ENCODE assay signal across 19 mouse cellular contexts in genomic region chr17:27934136-27934910, GRCm38 (mm10). TPM values are rescaled to one million over a fixed set of nuclear protein-coding genes. Genes with fewer than 3 reads are reported as not detected.
A peak's percentile ranks its signal among the peaks of the same experiment; 100 is the strongest.
DNase-seq lines count a peak whose midpoint lies in the region; ATAC-seq and TF ChIP-seq lines count a peak whose summit lies in the region.
"Had no signal": no experiment of that assay in that cellular context is flagged by ENCODE, and none has a peak within 500 bp of the region (broad histone marks: within the 10 kb centered on the region; RNA-seq: fewer than 3 reads in every experiment).

No protein-coding gene starts in this region.

- DNase-seq in kidney, adult 18-20 months = no peak
- DNase-seq in 3T3-L1 (ENCODE audit: low read depth, low spot score) = peak; percentile 25
- DNase-seq in limb, embryonic 14.5 days (ENCODE audit: low spot score) = no peak
- no peak for DNase-seq in cerebellum, adult 11 months
- DNase-seq: adrenal gland, postnatal 10 days; cerebellum, postnatal 10 days; gastrocnemius, postnatal 25 days; kidney, adult 9 months; liver; retina, postnatal 1 day; spleen, adult 18-20 months; thymus, adult 18-20 months had no signal

- TF ChIP-seq POLR2A in bone marrow, adult 2 months (IDR thresholded peaks at IDR 0.05; ENCODE audit: borderline replicate concordance, control insufficient read depth, low read depth, low read length) = no peak
- TF ChIP-seq POLR2A in limb, embryonic 14.5 days (IDR thresholded peaks at IDR 0.05; ENCODE audit: borderline replicate concordance, extremely low read depth, insufficient read depth, insufficient read length) = no peak

- WGBS in kidney, embryonic 15.5 days = 82% methylated on average over 10 of the region's 10 CpGs
- WGBS in bone marrow, adult 2 months = 88% methylated on average over 10 of the region's 10 CpGs
- WGBS in limb, embryonic 14.5 days = 81% methylated on average over 10 of the region's 10 CpGs
- WGBS in midbrain, embryonic 13.5 days = 94% methylated on average over 10 of the region's 10 CpGs

- no peak overlapping the region for H3K4me3 ChIP-seq in kidney, embryonic 15.5 days (replicated peaks)
- H3K4me3 ChIP-seq in bone marrow, adult 2 months (replicated peaks; ENCODE audit: control insufficient read depth, low read depth, low read length) = no peak overlapping the region
- H3K4me3 ChIP-seq in limb, embryonic 14.5 days (replicated peaks; ENCODE audit: low read length) = no peak overlapping the region
- no peak overlapping the region for H3K4me3 ChIP-seq in midbrain, embryonic 13.5 days (replicated peaks)
- H3K4me3 ChIP-seq: left cerebral cortex, adult 2 months; midbrain, embryonic 12.5 days; myocyte had no signal

- no peak overlapping the region for H3K9ac ChIP-seq in kidney, embryonic 15.5 days
- H3K9ac ChIP-seq in limb, embryonic 14.5 days (ENCODE audit: low read depth, low read length, severe bottlenecking) = no peak overlapping the region
- no peak overlapping the region for H3K9ac ChIP-seq in midbrain, embryonic 13.5 days (replicated peaks)
- H3K9ac ChIP-seq: midbrain, embryonic 12.5 days had no signal

- no peak overlapping the region for H3K4me2 ChIP-seq in kidney, embryonic 15.5 days
- no peak overlapping the region for H3K4me2 ChIP-seq in limb, embryonic 14.5 days (replicated peaks; ENCODE audit: low read depth, low read length, severe bottlenecking)
- H3K4me2 ChIP-seq in midbrain, embryonic 13.5 days (replicated peaks) = no peak overlapping the region
- H3K4me2 ChIP-seq: midbrain, embryonic 12.5 days had no signal

- no peak for TF ChIP-seq CTCF in bone marrow, adult 2 months (IDR thresholded peaks at IDR 0.05; ENCODE audit: control insufficient read depth, insufficient read depth, low read length)

- H3K27ac ChIP-seq in kidney, embryonic 15.5 days = peak overlapping the region; percentile 20; the same call in 1 of the 2 replicates
- H3K27ac ChIP-seq in bone marrow, adult 2 months (ENCODE audit: control insufficient read depth, insufficient read depth, low read depth, low read length, poor library complexity) = peak overlapping the region; percentile 54
- H3K27ac ChIP-seq in limb, embryonic 14.5 days (replicated peaks; ENCODE audit: low read depth, low read length) = 0 out of 2 replicates have a peak overlapping the region, but pooled peaks have one; percentile 3
- H3K27ac ChIP-seq in midbrain, embryonic 13.5 days = no peak overlapping the region
- H3K27ac ChIP-seq: left cerebral cortex, adult 2 months; midbrain, embryonic 12.5 days had no signal

- peaks cover 46% of the 10 kb centered on the region for H3K4me1 ChIP-seq in kidney, embryonic 15.5 days
- peaks cover 11% of the 10 kb centered on the region for H3K4me1 ChIP-seq in bone marrow, adult 2 months (ENCODE audit: control insufficient read depth, insufficient read depth, low read length)
- peaks cover 28% of the 10 kb centered on the region for H3K4me1 ChIP-seq in limb, embryonic 14.5 days (ENCODE audit: control insufficient read depth, insufficient read depth, low read length)
- 0 out of 2 replicates have a peak, but pooled peaks cover 6% of the 10 kb centered on the region for H3K4me1 ChIP-seq in midbrain, embryonic 13.5 days (replicated peaks)
- H3K4me1 ChIP-seq: midbrain, embryonic 12.5 days had no signal

- H3K9me3 ChIP-seq in kidney, embryonic 15.5 days (replicated peaks) = no peaks in the 10 kb centered on the region
- no peaks in the 10 kb centered on the region for H3K9me3 ChIP-seq in limb, embryonic 14.5 days (ENCODE audit: control insufficient read depth, low read length)
- H3K9me3 ChIP-seq in midbrain, embryonic 13.5 days = no peaks in the 10 kb centered on the region
- H3K9me3 ChIP-seq: G1E; midbrain, embryonic 12.5 days had no signal

- no peaks in the 10 kb centered on the region for H3K36me3 ChIP-seq in kidney, embryonic 15.5 days
- no peaks in the 10 kb centered on the region for H3K36me3 ChIP-seq in limb, embryonic 14.5 days (ENCODE audit: control insufficient read depth, insufficient read depth, low read length)
- no peaks in the 10 kb centered on the region for H3K36me3 ChIP-seq in midbrain, embryonic 13.5 days
- H3K36me3 ChIP-seq: midbrain, embryonic 12.5 days had no signal

- no peaks in the 10 kb centered on the region for H3K27me3 ChIP-seq in kidney, embryonic 15.5 days
- H3K27me3 ChIP-seq in limb, embryonic 14.5 days (ENCODE audit: control insufficient read depth, insufficient read depth, low read length) = no peaks in the 10 kb centered on the region
- H3K27me3 ChIP-seq in midbrain, embryonic 13.5 days = no peaks in the 10 kb centered on the region
- H3K27me3 ChIP-seq: midbrain, embryonic 12.5 days had no signal

- ATAC-seq in kidney, embryonic 15.5 days (replicated peaks; ENCODE audit: low FRiP score) = no peak
- ATAC-seq in limb, embryonic 14.5 days (ENCODE audit: low FRiP score, low read depth) = no peak
- ATAC-seq in midbrain, embryonic 13.5 days = no peak

RNA-seq across cellular contexts. Expression of gene Taf11, which starts 24.7 kb away (rescaled TPM):
- 65.1 and 75.7 TPM in 2 replicates for polyA plus RNA-seq in kidney, embryonic 15.5 days (2015; fragmentation: Nextera tagmentation; extraction: Ambion mirVana)
- polyA plus RNA-seq in bone marrow, adult 2 months (2011; ENCODE audit: insufficient read depth, insufficient read length, low replicate concordance, missing spikeins) = 20.2 and 30.6 TPM in 2 replicates
- polyA plus RNA-seq in limb, embryonic 14.5 days (2012; rRNA removed) = 36.4 and 43.1 TPM in 2 replicates
- 65.2 and 70.4 TPM in 2 replicates for polyA plus RNA-seq in limb, embryonic 14.5 days (2014; fragmentation: Nextera tagmentation; extraction: Ambion mirVana)
- 86.0 and 87.8 TPM in 2 replicates for polyA plus RNA-seq in midbrain, embryonic 13.5 days (2015; fragmentation: Nextera tagmentation; extraction: Ambion mirVana)

RNA-seq across cellular contexts. Expression of gene Anks1, which starts 25.2 kb away (rescaled TPM):
- polyA plus RNA-seq in kidney, embryonic 15.5 days (2015; fragmentation: Nextera tagmentation; extraction: Ambion mirVana) = 12.4 and 14.4 TPM in 2 replicates
- polyA plus RNA-seq in bone marrow, adult 2 months (2011; ENCODE audit: insufficient read depth, insufficient read length, low replicate concordance, missing spikeins) = 9.1 and 28.9 TPM in 2 replicates
- 40.6 and 54.4 TPM in 2 replicates for polyA plus RNA-seq in limb, embryonic 14.5 days (2012; rRNA removed)
- 14.6 and 15.5 TPM in 2 replicates for polyA plus RNA-seq in limb, embryonic 14.5 days (2014; fragmentation: Nextera tagmentation; extraction: Ambion mirVana)
- 67.3 and 70.5 TPM in 2 replicates for polyA plus RNA-seq in midbrain, embryonic 13.5 days (2015; fragmentation: Nextera tagmentation; extraction: Ambion mirVana)
